Mouse (Mus musculus): ENCODE data around the gene Ppp2r5d. TPM values are rescaled to one million over a fixed set of nuclear protein-coding genes. Genes with fewer than 3 reads are reported as not detected.

Ppp2r5d gene
- polyA plus RNA-seq, 1 experiment from 2014 or later: 82.6 TPM

Other genes with a start within 250 kb of the Ppp2r5d start
- 0.02 and 0.06 TPM in 2 replicates for gene Ttbk1, start 217.4 kb downstream of the Ppp2r5d start, polyA plus RNA-seq (2015; fragmentation: Nextera tagmentation; extraction: Ambion mirVana)
- 29.3 and 33.8 TPM in 2 replicates for gene Dnph1, start 208.4 kb downstream of the Ppp2r5d start, polyA plus RNA-seq (2015; fragmentation: Nextera tagmentation; extraction: Ambion mirVana)
- gene Cul9, start 158.7 kb downstream of the Ppp2r5d start, polyA plus RNA-seq (2015; fragmentation: Nextera tagmentation; extraction: Ambion mirVana): 5.2 and 7.5 TPM in 2 replicates
- 6.4 and 7.1 TPM in 2 replicates for gene Srf, start 148.9 kb downstream of the Ppp2r5d start, polyA plus RNA-seq (2015; fragmentation: Nextera tagmentation; extraction: Ambion mirVana)
- gene Ptk7, start 75.6 kb downstream of the Ppp2r5d start, polyA plus RNA-seq (2015; fragmentation: Nextera tagmentation; extraction: Ambion mirVana): 122 and 123 TPM in 2 replicates
- gene Klc4, start 59.1 kb downstream of the Ppp2r5d start, polyA plus RNA-seq (2015; fragmentation: Nextera tagmentation; extraction: Ambion mirVana): 20.5 and 22.3 TPM in 2 replicates
- 88.4 and 91.3 TPM in 2 replicates for gene Mrpl2, start 58.9 kb downstream of the Ppp2r5d start, polyA plus RNA-seq (2015; fragmentation: Nextera tagmentation; extraction: Ambion mirVana)
- gene Cul7, start 54.8 kb downstream of the Ppp2r5d start, polyA plus RNA-seq (2015; fragmentation: Nextera tagmentation; extraction: Ambion mirVana): 53.4 and 63.3 TPM in 2 replicates
- gene Rrp36, start 30.8 kb downstream of the Ppp2r5d start, polyA plus RNA-seq (2015; fragmentation: Nextera tagmentation; extraction: Ambion mirVana): 64.6 and 66.9 TPM in 2 replicates
- gene Mea1, start 26.3 kb downstream of the Ppp2r5d start, polyA plus RNA-seq (2015; fragmentation: Nextera tagmentation; extraction: Ambion mirVana): 141 and 146 TPM in 2 replicates
- gene Klhdc3, start 24.2 kb downstream of the Ppp2r5d start, polyA plus RNA-seq (2015; fragmentation: Nextera tagmentation; extraction: Ambion mirVana): 132 and 156 TPM in 2 replicates
- gene Pex6, start 6.4 kb upstream of the Ppp2r5d start, polyA plus RNA-seq (2015; fragmentation: Nextera tagmentation; extraction: Ambion mirVana): 22.4 and 29.4 TPM in 2 replicates
- 1.5 and 2.5 TPM in 2 replicates for gene Gnmt, start 24.1 kb upstream of the Ppp2r5d start, polyA plus RNA-seq (2015; fragmentation: Nextera tagmentation; extraction: Ambion mirVana)
- gene Cnpy3, start 47.1 kb upstream of the Ppp2r5d start, polyA plus RNA-seq (2015; fragmentation: Nextera tagmentation; extraction: Ambion mirVana): 78.0 and 83.6 TPM in 2 replicates
- gene Ptcra, start 58.6 kb upstream of the Ppp2r5d start, polyA plus RNA-seq (2015; fragmentation: Nextera tagmentation; extraction: Ambion mirVana): 0.17 and 0.33 TPM in 2 replicates
- 78.8 and 86.0 TPM in 2 replicates for gene 2310039H08Rik, start 67.5 kb upstream of the Ppp2r5d start, polyA plus RNA-seq (2015; fragmentation: Nextera tagmentation; extraction: Ambion mirVana)
- gene Rpl7l1, start 77.6 kb upstream of the Ppp2r5d start, polyA plus RNA-seq (2015; fragmentation: Nextera tagmentation; extraction: Ambion mirVana): 151 and 154 TPM in 2 replicates
- gene Bicral, start 153.4 kb upstream of the Ppp2r5d start, polyA plus RNA-seq (2015; fragmentation: Nextera tagmentation; extraction: Ambion mirVana): 3.8 and 4.7 TPM in 2 replicates
- gene Tbcc, start 185.6 kb upstream of the Ppp2r5d start, polyA plus RNA-seq (2015; fragmentation: Nextera tagmentation; extraction: Ambion mirVana): 51.2 and 54.1 TPM in 2 replicates
- not detected in 2 replicates for gene Prph2, start 205.3 kb upstream of the Ppp2r5d start, polyA plus RNA-seq (2015; fragmentation: Nextera tagmentation; extraction: Ambion mirVana)

All from limb, embryonic 15.5 days (tissue).